Mouse (Mus musculus) heart, postnatal 14 days (tissue): ENCODE results near the gene B3galt1. TPM values are rescaled to one million over a fixed set of nuclear protein-coding genes. Genes with fewer than 3 reads are reported as not detected.

Experiments
- DNase-seq, 2 experiments: peaks; one replicate each; pipeline ENCODE4 v3.0.0; 2021 to 2022
- intact Hi-C: fragments of 180-260 bp; cut with DNase I; formaldehyde crosslinking; loops from one replicate; pipeline ENCODE4 v1.15.1; 2025
- total RNA-seq, 2 experiments: library from RNA; stranded (reverse); gene quantifications; 2 replicates each; pipeline ENCODE4 v1.2.3; 2021

Gene B3galt1
- total RNA-seq, 2 experiments from 2014 or later: 2.8 to 4.6 TPM

DNA sequence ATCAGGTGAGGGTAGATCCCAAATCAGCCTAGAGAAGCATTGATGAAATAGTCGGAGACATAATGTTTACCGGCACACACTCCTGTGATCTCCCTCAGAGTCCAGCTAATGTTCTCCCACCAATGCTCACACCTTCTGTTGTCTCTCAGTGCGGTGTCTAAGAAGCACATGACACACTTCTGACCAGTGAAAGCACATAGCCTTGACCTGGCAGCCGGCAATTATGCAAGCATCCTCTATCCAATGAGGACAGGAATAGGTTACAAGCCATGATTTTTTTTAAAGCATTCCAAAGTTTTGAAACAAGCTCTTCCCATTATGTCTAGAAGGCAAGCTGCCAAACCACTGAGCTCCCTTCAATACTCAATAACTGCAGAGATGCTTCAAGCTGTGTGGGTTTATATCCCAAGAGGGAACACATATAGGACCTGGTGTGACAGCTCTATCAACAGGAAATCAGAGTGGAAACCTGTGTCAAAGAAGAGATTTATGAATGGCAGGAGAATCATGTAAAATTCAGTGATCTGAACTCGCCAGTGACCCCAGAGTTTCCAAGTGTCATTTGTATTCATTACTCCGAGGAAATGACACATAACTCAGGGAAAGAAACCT lies 456.0 kb downstream of the B3galt1 start:
- no peak for DNase-seq
- intact Hi-C loops: no loop called here

DNA sequence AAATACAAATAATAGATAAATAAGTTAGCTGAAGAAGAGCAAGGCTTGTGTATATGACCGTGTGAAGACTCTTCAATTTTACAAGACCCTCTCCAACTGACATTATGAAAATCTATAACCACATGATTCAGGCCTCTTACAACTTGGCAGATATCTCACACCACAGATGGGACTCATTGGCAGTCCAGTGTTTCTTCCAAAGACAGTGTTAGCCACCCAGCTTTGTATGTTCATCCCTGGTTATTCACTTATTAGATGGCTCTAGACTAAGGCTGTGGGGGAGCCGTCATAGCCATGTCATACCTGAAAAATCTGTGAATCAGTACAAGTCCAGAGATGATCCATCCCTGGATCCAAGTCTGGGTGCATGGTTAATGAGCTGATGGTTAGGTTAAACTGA lies 463.1 kb downstream of the B3galt1 start:
- no peak for DNase-seq
- intact Hi-C loops: no loop called here

DNA sequence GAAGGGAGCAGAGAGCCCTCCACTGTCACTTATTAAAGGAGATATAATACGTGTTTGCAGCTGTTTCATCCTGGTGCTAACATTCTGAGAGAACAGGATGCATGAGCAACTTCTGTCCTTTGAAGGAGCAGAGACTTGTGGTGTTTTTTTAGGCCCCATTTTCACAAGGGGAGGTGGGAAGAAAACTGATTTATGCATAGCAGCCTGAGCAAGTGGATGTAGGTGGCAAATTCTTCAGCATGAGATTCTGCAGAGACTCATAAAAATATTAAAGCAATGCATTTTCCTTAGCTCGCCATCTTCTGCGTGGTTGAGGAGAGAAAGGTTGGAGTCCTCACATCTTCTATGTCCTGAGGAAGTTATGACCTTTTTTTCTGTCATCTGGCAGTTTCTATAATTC lies 469.0 kb downstream of the B3galt1 start:
- intact Hi-C loops: no loop called here
- no peak for DNase-seq

DNA sequence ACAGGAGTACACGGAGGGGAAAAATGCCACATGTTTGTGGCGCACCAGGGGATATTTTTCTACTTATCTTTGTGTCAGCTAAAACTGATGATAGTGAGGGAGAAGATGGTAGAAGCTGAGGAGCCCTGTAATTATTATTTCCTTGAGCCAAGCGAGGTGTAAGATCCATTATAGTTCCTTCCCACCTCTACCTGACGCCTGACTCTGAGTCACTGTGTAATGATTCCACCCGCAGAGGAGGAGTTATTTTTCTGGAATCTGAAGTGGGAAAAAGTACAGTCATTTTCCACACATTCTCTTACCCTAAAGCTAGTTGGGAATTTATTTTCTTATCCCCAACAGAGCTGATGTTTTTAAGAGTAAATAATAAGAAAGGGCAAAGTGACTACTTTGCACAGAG lies 475.1 kb downstream of the B3galt1 start:
- DNase-seq: no peak
- intact Hi-C loops: no loop called here

DNA sequence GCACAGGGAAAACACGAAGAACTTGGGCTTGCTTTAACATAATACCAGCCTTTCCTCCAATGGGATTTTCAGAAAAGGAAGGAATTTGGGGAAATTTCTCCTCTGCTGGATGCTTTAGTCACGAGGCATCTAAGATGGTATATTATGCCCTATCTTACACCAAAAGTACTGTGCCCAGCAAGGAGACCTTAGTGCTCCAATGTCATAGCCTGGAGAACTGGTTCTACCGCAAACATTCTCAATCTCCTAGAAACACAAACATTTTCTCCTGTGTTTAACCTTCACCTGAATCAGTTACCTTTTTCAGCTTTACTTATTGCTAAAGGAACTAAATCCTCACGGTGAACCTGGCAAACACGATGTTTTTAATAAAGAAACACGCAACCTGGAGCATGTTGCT lies 486.8 kb downstream of the B3galt1 start:
- intact Hi-C loops: no loop called here
- DNase-seq: no peak

DNA sequence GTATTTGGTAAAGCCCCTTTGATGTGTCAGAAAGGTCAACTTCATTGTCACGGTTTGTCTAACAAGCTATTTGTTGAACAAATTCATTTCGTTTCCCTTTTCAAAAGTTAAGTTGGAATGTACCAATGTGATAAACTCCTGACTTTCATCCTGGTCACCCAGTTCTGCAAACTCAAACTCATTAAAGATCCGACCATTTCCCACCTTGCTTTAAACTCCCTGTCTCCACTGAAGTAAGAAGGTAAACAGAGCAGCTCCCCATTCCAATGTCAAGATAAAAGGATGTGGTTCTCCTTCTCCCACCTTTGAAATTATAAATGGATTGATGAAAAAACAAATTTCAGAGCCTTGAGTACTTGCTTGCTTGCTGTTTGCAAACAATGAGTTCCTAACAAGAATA lies 487.6 kb downstream of the B3galt1 start:
- DNase-seq: no peak
- intact Hi-C loops: no loop called here

DNA sequence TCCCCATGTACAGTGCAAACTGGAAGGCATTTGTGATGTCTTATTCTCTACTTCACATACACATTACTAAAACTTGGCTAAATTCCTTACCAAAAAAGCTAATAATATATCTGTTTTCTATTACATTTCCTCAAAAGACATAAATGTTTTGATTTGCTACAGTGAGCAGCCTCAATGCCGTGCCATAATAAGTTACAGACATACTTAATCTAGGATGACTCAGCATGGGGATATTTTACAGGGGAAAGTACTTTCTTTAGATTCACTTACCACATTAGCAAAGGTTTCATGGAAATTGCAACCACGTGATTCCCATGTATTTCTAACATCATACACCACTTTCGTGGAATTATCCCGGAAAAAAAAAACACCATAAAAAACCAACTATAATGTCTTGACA lies 495.7 kb downstream of the B3galt1 start:
- intact Hi-C loops: no loop called here
- DNase-seq: no peak

DNA sequence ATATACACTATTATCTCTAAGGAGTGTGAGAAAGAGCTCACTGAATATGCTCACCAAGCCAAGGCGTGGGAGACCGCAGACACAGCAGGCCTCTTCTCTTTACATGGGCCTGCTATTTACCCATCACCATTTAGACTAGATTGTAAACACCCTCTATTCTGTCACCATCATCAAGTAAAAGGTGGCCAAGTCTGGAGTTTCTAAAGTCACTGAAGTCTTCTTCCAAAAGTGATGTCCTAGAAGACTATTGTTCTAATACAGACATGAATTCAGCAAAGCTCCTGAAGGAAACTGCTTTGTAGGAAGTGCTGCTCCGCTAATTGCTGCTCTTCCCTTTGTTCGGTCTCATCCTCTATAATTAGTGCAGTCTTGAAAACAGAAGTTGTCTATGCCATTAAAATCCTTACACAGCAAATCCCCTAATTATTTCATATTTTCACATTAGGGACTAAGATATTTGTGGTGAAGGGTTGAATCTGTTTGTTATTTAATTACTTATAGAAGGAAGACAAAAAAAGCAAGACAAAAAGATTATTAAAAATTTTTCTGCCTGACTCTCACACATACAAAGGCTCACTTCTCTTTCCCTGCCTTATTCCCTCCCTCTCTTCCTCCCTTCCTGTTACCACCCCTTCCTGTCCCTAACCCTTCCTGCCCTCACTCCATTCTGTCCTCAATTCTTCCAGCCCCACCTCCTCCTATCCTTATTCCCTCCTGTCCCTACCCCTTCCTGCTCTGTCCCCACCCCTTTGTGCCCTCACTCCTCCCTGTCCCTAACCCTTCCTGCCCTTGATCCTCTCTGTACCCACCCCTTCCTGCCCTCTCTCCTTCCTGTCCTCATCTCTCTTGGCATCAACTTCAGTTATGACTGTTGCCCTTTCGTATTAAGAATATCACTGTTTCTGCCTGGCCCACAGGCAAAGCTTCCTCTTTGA lies 514.0 kb downstream of the B3galt1 start:
- no peak for DNase-seq
- intact Hi-C loops: no loop called here

DNA sequence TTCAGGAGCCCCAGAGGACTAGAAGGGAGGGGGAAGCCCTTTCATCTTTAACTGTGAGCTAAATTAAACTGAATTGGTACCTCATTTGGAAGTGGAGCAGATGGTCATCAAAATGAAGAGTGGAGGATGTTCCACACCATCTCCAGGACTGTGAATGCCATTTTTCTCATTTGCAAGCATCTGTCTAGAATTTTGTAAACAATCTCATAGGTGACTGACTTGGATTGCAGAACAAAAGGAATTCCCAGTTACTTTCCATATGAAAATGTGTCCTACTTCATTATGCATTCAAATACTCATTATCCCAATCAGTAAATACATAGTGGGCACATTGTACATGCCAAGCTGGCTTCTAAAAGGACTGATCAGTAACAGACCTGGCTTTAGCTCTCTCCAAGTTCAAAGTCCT lies 515.2 kb downstream of the B3galt1 start:
- no peak for DNase-seq
- intact Hi-C loops: no loop called here

DNA sequence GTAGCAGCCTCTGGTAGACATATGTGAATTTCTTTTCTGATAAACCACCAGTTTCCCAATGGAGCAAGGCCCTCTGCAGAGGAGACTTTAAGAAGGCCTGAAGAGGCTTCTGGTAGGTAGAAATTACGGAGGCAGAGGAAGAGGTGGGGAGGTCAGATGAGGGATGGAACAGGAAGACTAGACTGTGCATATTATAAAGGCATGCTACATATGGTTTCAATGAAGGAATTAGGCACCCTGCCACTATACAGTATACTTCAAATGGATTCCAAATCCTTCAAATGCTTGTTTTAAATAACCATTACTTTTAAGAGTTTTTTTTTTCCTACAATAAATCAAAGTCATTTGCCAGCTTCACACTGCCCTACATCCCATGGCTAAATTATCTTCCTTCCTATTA lies 518.8 kb downstream of the B3galt1 start:
- intact Hi-C loops: no loop called here
- DNase-seq: no peak

DNA sequence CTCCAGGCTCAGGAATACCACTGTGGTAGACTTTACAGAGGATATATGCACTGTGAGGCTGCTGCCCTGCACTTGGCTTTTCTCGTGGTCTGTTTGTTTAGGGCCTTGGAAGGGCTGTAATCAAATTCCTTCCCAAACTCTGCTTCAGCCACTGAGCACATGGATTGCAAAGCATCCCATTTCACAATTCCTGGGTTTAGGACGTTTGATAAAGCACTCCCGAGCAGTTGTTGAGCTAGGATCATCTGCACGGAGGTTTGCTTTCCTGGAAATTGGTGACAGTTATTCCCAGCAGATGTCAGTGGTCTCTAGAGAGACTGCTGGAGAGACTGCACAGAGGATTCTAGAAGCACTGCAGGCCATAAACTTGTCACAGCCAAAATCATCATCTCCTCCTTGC lies 520.4 kb downstream of the B3galt1 start:
- no peak for DNase-seq
- intact Hi-C loops: no loop called here

DNA sequence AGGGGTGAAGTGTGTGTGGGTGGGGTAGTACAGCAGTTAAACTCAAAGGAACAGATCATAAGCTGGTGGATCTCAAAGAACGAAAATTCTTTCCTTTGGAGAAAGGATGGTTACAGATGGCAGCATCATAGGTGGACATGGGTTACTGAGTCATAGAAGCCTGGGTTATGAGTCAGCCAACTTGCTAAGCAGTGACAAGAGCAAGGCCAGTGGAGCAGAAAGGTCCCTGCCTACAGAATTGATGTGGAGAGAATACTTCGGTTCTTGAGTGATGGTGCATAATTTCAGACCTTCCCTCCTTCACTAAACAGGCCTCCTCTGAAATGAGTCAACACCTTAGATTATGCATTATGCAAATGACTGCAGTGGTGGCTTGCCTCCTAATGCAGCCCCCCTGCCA lies 525.9 kb downstream of the B3galt1 start:
- DNase-seq: no peak
- intact Hi-C loops: no loop called here

DNA sequence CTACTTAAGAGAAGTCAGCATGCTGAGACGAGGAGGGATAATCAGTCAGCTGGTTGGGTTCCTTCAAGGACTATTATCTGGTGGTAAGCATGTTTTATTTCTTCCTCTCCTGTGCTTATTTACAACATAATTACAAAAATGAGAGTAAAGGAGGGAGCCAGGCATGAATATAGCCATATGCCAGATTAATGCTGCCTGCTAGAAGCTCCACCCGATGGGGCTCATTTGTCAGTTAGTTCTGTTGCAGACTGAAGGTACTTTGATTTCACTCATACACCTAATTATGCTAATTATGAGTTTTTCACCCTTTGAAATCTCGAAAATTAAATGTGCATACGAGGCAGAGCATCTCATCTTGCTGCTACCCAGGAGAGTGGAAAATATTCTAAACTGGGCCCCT lies 539.0 kb downstream of the B3galt1 start:
- no peak for DNase-seq
- intact Hi-C loops: no loop called here

DNA sequence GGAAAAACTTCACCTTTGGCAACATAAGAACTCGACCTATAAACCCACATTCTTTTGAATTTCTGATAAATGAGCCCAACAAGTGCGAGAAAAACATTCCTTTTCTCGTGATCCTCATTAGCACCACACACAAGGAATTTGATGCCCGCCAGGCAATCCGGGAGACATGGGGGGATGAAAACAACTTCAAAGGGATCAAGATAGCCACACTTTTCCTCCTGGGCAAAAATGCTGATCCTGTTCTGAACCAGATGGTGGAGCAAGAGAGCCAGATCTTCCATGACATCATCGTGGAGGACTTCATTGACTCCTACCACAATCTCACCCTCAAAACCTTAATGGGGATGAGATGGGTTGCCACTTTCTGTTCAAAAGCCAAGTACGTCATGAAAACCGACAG lies 552.4 kb downstream of the B3galt1 start:
- no peak for DNase-seq
- intact Hi-C loops: no loop called here

DNA sequence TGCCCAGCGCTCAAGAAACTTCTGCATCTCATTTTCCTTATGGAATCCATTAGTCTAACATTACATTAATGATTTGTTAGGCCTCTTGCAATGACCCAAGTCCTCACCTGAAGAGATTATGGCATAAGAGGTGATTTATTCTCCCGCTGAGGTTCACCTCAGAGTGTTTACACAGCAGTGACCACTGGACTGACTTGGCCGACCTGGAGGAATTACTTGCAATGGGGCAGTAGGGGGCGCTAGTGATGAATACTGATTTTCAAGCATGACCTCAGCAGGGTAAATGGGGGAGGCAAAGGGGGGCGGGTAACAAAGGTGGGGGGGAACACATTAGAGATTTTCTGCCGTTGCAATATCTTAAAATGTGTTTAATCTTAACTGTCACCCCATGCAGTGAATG lies 559.1 kb downstream of the B3galt1 start:
- intact Hi-C loops: loop anchor here (5.0 kb wide), 1 partner anchor 228 kb away; no protein-coding TSS in a partner anchor
- no peak for DNase-seq

DNA sequence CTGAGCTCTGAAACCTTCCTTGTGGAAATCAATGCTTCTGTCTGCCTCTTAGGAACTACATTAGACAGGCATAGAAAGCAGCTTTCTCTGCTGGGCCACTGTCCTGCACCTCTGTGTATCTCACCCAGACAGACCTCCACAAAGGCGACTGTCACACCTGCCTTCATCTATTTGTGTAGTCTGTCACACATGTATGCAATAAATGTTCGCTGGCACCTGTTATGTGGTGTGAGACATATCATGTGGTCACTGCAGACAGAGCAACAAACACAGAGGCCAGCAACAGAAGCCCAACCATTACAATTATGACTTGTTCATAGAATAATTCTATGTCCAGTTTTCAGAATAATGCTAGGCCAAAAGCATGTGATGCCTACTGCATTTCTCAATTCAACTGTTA lies 575.4 kb downstream of the B3galt1 start:
- DNase-seq: no peak

DNA sequence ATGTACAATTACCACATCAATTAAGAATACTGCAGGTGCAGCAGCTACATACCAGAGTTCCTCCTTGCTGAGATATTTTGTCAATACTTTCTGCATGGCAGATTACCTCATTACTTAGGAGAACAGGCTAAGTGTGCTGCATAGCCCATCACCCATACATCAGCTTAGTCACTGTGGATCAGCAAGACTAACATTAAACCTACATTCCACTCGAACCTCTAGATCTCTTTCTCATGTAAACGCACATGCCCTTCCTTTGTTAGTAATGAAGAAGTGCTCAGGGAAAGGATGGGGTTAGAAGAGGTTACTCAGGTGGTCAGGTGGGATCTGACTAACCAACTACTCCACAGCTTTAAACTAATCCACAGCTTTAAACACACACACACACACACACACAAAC lies 577.6 kb downstream of the B3galt1 start:
- no peak for DNase-seq
- intact Hi-C loops: no loop called here

More for the DNA sequence above, 575.4 kb downstream of the B3galt1 start:
- intact Hi-C loops: no loop called here

DNA sequence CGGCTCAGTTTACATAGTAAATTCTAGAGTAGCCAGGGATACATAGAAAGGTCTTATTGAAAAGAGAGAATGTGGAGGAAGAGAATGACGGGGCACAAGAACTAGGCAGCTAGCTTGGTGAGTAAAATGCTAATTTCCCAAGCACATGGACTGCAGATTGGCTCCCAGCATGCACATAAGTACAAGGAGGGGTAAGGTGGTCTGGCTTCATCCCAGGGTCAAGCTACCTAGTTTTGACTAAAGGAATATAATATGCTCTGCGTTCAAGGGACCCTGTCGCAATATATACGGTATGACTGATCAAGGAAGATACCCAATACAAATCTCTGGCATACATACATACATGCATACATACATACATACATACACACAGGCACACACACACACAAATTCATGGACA lies 594.1 kb downstream of the B3galt1 start:
- DNase-seq: no peak
- intact Hi-C loops: no loop called here

DNA sequence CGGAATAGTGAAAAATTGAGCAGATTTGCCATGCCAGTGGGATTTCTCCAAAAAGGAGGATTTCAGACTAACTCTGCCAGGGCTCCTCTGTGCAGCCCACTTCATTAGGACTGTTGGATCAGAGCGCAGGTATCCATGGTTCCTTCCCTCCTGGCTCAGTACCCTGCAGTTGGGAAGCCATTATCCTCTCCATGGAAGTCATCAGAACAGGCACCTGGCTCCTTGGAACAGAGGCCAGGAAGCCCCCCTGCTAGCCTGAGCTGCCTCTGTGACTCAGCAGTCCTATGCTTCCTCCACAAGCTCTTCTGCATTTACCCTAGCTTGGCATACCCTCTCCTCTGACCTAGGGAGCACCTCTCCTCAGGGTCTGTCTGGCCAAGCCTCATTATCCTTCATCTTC lies 594.9 kb downstream of the B3galt1 start:
- intact Hi-C loops: no loop called here
- no peak for DNase-seq

DNA sequence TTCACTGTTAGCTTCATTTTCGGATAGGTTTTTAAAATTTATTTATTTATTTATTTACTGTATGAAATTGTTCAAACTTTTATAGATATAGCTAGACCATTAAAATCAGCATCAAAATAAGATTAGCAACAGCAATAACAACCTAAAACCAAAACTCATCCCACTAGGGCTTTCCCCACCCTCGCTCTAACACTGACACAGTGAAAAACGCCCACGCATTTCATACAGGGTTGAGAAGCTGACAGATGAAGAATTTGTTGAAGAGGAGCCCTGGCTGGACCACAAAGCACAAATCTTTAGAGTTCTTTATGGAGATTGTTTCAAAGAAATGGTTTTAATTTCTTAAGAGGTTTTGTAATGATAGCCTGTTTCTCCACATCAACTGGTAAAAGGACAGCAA lies 596.3 kb downstream of the B3galt1 start:
- intact Hi-C loops: no loop called here

DNA sequence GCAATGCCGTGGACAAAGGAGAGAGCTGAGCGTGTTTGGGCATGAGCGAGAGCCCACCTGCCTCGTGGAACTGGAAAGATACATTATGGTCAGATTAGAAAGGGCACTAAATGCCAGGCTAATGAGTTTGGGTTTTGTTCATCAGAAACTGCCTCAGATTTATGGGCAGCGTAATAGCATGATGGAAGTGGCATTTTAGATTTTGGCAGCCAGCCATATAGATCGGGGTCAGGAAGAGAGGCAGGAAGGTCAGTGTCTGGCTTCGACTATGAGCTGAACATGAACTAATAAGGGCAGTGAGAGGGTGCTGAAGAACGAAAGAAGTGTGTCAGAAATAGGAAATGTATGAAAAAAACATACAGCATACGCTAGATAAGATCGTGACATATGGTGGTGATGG lies 605.6 kb downstream of the B3galt1 start:
- intact Hi-C loops: no loop called here
- no peak for DNase-seq

More for the DNA sequence above, 596.3 kb downstream of the B3galt1 start:
- no peak for DNase-seq
